Mouse (Mus musculus): ENCODE data around the gene Myo18a. TPM values are rescaled to one million over a fixed set of nuclear protein-coding genes. Genes with fewer than 3 reads are reported as not detected.

Myo18a gene
- polyA plus RNA-seq, 1 experiment from 2014 or later = 28.4 TPM

DNA sequence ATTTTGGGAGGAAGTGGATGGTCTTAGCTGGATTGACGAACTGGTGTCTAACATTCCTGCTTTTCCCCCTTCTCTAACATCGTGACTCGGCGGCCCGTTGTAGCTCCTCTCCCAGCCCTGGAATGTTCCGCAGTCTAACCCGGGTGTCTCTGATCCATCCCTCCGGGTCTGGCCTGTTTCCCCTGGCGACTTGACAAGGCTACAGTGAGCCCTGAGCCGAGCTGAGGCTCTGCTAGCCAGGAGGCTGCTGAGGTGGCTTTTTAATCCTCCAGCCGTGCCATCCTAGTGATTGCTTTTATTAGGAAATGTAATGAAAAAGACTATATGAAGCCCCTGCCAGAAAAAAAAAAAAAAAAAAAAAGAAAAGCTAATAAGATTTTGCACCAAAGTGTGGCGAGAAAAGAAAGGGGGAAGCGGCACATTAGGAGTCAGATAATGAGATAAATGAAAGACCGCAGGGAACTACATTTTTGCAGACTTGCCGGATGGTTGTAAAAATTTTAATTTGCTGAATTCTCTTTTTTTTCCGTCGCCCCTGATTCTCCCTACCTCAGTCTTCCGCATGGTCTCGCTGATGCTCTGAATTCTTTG lies 143.1 kb downstream of the Myo18a start:
- Histone ChIP-seq H3K27ac (no peak overlapping the region), H3K27me3 (peaks cover 19% of the 10 kb centered on the region; the same call in 1 of the 2 replicates), H3K9ac (no peak overlapping the region), H3K36me3 (no peaks in the 10 kb centered on the region), H3K4me2 (no peak overlapping the region), H3K9me3 (no peaks in the 10 kb centered on the region), H3K4me3 (no peak overlapping the region), H3K4me1 (peaks cover 40% of the 10 kb centered on the region)
- no peak for ATAC-seq (ENCODE audit: insufficient number of reproducible peaks, insufficient read depth, low FRiP score, low TSS enrichment, low read depth)
- 35% methylated on average over 19 of the region's 19 CpGs for WGBS

DNA sequence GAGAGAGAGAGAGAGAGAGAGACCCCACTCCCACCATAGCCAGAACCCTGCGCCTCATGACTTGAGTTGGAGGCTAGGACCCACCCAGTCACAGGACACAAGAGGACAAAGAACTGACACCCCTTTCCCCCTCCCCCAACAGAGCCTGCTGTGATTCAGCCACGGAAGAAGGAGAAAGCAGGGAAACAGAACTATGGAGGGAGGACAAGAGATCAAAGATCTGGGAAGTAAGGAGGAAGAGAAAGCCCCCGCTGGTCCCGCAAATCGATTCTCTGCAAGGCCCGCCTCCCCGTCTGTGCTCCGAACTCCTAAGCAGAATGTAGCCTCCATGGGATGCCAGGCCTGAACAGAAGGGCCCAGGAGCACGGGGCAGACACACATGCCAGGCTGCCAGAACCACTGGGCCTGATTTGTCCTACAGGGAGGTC lies 143.7 kb downstream of the Myo18a start:
- peak overlapping the region; percentile 36; the same call in 1 of the 2 replicates for H3K9ac ChIP-seq
- 17% methylated on average over 9 of the region's 9 CpGs for WGBS

DNA sequence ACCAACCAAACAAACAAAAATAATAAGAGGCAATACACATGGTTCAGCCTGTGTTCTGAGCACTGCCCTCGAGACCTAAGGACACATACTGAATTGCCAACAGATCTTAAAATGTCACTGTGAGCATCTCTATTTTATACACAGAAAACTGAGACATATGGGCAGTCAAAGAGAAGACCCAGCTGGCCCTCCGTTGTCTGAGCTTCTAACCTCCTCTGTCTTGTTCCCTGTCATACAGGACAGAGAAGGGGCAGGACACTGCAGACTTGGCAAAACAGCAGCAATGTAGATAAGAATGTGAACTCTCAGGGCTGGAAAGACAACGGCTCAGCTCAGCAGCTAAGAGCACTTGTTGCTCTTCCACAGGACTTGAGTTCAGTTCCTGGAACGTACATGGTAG lies 145.4 kb downstream of the Myo18a start:
- ATAC-seq (ENCODE audit: insufficient number of reproducible peaks, insufficient read depth, low FRiP score, low TSS enrichment, low read depth) = no peak
- H3K4me1 ChIP-seq = peaks cover 38% of the 10 kb centered on the region
- H3K4me3 ChIP-seq = no peak overlapping the region
- H3K36me3 ChIP-seq = no peaks in the 10 kb centered on the region
- H3K27ac ChIP-seq = no peak overlapping the region
- H3K9me3 ChIP-seq = no peaks in the 10 kb centered on the region
- 85% methylated on average over 4 of the region's 4 CpGs for WGBS
- H3K9ac ChIP-seq = no peak overlapping the region
- no peak overlapping the region for H3K4me2 ChIP-seq
- peaks cover 25% of the 10 kb centered on the region for H3K27me3 ChIP-seq

More for the DNA sequence above, 143.7 kb downstream of the Myo18a start:
- no peak for ATAC-seq (ENCODE audit: insufficient number of reproducible peaks, insufficient read depth, low FRiP score, low TSS enrichment, low read depth)
- no peak overlapping the region for H3K4me3 ChIP-seq
- H3K4me2 ChIP-seq = peak overlapping the region; percentile 32
- peaks cover 19% of the 10 kb centered on the region; the same call in 1 of the 2 replicates for H3K27me3 ChIP-seq
- no peak overlapping the region for H3K27ac ChIP-seq
- H3K9me3 ChIP-seq = no peaks in the 10 kb centered on the region
- H3K4me1 ChIP-seq = peaks cover 36% of the 10 kb centered on the region
- H3K36me3 ChIP-seq = no peaks in the 10 kb centered on the region

- Histone ChIP-seq H3K4me1 (peaks cover 31% of the 10 kb centered on the region), H3K4me2 (no peak overlapping the region), H3K9ac (no peak overlapping the region), H3K9me3 (no peaks in the 10 kb centered on the region), H3K4me3 (no peak overlapping the region), H3K27ac (no peak overlapping the region), H3K36me3 (no peaks in the 10 kb centered on the region), H3K27me3 (peaks cover 32% of the 10 kb centered on the region)
- WGBS = 30% methylated on average over 5 of the region's 5 CpGs
- no peak for ATAC-seq (ENCODE audit: insufficient number of reproducible peaks, insufficient read depth, low FRiP score, low TSS enrichment, low read depth)
Observed at GRCm38 (mm10) chr11:77909376-77909775, 146.3 kb downstream of the Myo18a start.

DNA sequence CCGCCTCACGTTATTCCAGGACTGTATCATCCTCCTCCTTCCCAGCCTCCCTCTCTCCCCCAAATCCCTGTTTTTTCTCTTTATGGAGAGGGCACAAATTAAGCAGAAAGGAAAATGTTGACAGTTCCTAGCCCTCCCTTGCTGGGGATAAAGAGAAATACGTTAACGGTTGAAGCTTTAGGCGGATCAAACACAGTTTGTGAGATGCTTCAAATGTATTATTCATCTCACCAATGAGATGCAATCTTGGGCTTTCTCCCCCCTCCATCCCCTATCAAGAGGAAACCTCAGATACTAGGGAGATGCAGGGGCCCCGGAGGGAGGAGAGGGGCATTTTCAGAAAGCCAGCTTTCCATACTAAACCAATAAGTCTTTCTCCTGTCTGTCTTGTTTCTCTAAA lies 146.7 kb downstream of the Myo18a start:
- Histone ChIP-seq H3K36me3 (no peaks in the 10 kb centered on the region), H3K4me1 (peaks cover 35% of the 10 kb centered on the region), H3K27ac (no peak overlapping the region), H3K27me3 (peaks cover 36% of the 10 kb centered on the region), H3K4me3 (no peak overlapping the region), H3K4me2 (no peak overlapping the region), H3K9me3 (no peaks in the 10 kb centered on the region), H3K9ac (no peak overlapping the region)
- WGBS = 23% methylated on average over 6 of the region's 6 CpGs
- ATAC-seq (ENCODE audit: insufficient number of reproducible peaks, insufficient read depth, low FRiP score, low TSS enrichment, low read depth) = no peak

- Histone ChIP-seq H3K27ac (no peak overlapping the region), H3K4me3 (no peak overlapping the region), H3K27me3 (peaks cover 44% of the 10 kb centered on the region), H3K4me1 (peaks cover 50% of the 10 kb centered on the region), H3K36me3 (no peaks in the 10 kb centered on the region), H3K4me2 (no peak overlapping the region), H3K9ac (no peak overlapping the region), H3K9me3 (no peaks in the 10 kb centered on the region)
- 37% methylated on average over 6 of the region's 6 CpGs for WGBS
- ATAC-seq (ENCODE audit: insufficient number of reproducible peaks, insufficient read depth, low FRiP score, low TSS enrichment, low read depth) = no peak
Observed at GRCm38 (mm10) chr11:77913505-77913904, 150.5 kb downstream of the Myo18a start.

GRCm38 (mm10) chr11:77914598-77915260 lies 151.7 kb downstream of the Myo18a start:
- 3% methylated on average over 32 of the region's 32 CpGs for WGBS
- Histone ChIP-seq H3K27me3 (peaks cover 46% of the 10 kb centered on the region), H3K4me1 (peaks cover 46% of the 10 kb centered on the region), H3K36me3 (no peaks in the 10 kb centered on the region), H3K9ac (peak overlapping the region; percentile 51; the same call in 1 of the 2 replicates), H3K4me2 (peak overlapping the region; percentile 37), H3K27ac (no peak overlapping the region), H3K4me3 (no peak overlapping the region), H3K9me3 (no peaks in the 10 kb centered on the region)
- ATAC-seq (ENCODE audit: insufficient number of reproducible peaks, insufficient read depth, low FRiP score, low TSS enrichment, low read depth) = no peak

Other genes with a start within 250 kb of the Myo18a start
- 2.0 and 2.2 TPM in 2 replicates for gene Abhd15, start 248.1 kb upstream of the Myo18a start, polyA plus RNA-seq (2015; fragmentation: Nextera tagmentation; extraction: Ambion mirVana)
- 54.7 and 55.2 TPM in 2 replicates for gene Trp53i13, start 247.3 kb upstream of the Myo18a start, polyA plus RNA-seq (2015; fragmentation: Nextera tagmentation; extraction: Ambion mirVana)
- gene Gm10392, start 244.0 kb upstream of the Myo18a start, polyA plus RNA-seq (2015; fragmentation: Nextera tagmentation; extraction: Ambion mirVana) = not detected in 2 replicates
- gene Taok1, start 155.4 kb upstream of the Myo18a start, polyA plus RNA-seq (2015; fragmentation: Nextera tagmentation; extraction: Ambion mirVana) = 14.3 and 15.2 TPM in 2 replicates
- gene Nufip2, start 77.1 kb upstream of the Myo18a start, polyA plus RNA-seq (2015; fragmentation: Nextera tagmentation; extraction: Ambion mirVana) = 5.2 and 5.9 TPM in 2 replicates
- 1.1 TPM in 1 of 2 replicates, not detected in the other for gene Cryba1, start 38.0 kb upstream of the Myo18a start, polyA plus RNA-seq (2015; fragmentation: Nextera tagmentation; extraction: Ambion mirVana)
- gene Gm10277, start 24.5 kb downstream of the Myo18a start, polyA plus RNA-seq (2015; fragmentation: Nextera tagmentation; extraction: Ambion mirVana) = 1.8 TPM in 2 replicates
- gene Pipox, start 130.8 kb downstream of the Myo18a start, polyA plus RNA-seq (2015; fragmentation: Nextera tagmentation; extraction: Ambion mirVana) = 1.1 and 1.3 TPM in 2 replicates
- 1.5 and 2.6 TPM in 2 replicates for gene Sez6, start 167.6 kb downstream of the Myo18a start, polyA plus RNA-seq (2015; fragmentation: Nextera tagmentation; extraction: Ambion mirVana)
- 19.8 and 22.7 TPM in 2 replicates for gene Phf12, start 219.5 kb downstream of the Myo18a start, polyA plus RNA-seq (2015; fragmentation: Nextera tagmentation; extraction: Ambion mirVana)